Mouse (Mus musculus) mouse embryonic stem cell (cell line): ENCODE measurements around the gene Jun.

Experiments
- in situ Hi-C, 2 experiments: fragments of 300-500 bp; cut with MboI; formaldehyde crosslinking; loops; 1 replicate in 1 of 2; 3 replicates in 1 of 2; pipeline ENCODE4 v1.14.3; 2019 to 2020; ENCODE audit warnings: low sequenced_read_pairs in 2 of 2, low pct_unique_long_range_greater_than_20kb in 1 of 2, mixed read lengths in 1 of 2; ENCODE audit not compliant: unreplicated experiment in 1 of 2

Jun gene

DNA sequence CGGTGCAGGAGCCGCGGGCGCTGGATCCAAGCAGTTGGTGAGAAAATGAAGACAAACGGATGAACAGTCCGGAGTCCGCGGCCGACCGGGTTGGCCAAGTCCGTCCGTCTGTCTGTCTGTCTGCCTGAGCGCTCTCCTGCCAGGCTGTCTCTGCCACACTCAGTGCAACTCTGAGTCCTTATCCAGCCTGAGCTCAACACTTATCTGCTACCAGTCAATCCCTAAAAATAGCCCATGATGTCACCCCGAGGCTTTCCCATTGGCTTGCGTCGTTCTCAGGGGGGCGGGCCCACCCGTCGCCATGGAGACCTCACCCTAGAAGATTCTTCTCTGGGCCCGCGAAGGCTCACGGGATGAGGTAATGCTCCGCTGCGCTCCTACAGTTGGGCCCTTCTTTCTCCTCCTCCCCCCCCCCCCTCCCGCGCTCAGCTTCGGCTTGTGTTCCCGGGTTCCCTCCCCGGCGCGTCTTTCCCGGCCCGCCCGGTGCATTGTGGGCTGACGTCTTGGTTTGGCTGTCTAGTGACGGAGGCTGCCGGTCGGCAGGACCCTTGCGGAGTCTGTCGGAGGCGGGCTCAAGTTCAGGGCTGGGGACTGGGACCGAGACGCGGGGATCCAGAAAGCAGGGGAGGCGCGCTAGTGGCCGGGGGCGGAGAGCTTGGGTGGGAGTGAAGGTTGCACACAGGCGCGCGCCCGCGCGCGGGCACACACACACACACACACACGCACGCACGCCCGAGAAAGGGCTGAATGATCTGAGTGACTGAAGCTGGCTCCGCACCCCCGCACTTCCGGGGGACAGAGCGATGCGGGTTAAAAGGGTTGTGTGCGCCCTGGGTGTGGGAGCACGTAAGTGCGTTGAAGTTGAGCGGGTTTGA lies at the start of gene Jun:
TSS of gene Jun (minus strand) at position 198 of the 875 bp plus-strand sequence.
- in situ Hi-C loops = no loop called here

DNA sequence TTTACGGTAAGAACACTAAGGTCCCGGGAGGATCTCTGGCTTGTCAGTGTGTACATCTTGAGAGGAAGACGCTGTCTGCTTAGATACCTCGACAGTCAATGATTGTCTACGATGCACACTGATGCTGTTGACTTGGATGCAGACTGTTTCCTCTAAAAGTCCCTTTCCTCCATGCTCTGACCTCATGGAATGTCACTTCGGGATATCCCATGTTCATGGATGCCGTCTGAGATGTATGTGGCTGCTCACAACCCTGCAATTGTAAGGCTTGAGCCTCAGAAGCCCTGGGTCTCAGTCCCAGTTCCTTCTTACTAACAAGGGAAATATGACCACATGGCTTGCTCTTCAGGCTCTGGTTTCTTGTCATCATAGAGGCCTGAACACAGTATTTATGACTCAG lies 49.7 kb upstream of the Jun start:
- in situ Hi-C loops = no loop called here

DNA sequence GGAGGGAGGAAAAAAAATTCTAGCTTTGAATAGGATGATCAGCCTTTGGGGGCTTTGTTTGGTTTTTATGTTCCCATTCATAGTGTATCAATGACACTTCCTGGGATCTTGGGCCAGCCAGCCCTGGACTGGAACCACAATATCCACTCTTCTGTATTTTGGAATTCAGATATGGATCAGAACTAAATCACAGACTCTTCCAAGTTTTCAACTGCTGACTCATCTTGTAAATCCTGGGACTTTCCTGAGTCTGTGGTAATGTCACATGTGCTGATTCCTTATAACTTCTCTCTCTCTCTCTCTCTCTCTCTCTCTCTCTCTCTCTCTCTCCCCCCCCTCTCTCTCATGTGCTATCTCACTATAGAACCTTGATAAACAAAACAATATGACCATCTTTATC lies 48.7 kb upstream of the Jun start:
- in situ Hi-C loops = no loop called here

DNA sequence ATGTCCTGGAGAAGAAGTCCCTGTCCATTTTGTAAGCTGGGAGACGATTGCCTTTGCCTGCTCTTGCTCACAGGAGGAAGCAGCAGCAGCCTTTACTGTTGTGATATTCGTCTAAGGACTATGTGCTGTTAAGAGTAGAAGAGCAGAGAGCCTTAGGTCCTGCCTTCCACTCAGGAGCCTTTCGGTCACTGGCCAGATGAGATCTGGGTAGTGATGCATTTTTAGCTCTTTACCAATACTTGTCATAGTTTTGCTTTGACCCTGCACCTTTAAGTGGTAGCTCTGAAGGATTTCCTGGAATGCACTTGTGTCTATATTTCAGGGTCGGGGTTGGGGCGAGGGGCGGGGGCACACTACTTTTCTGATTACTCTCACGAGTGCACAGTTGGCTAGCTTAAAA lies 47.4 kb upstream of the Jun start:
- in situ Hi-C loops = no loop called here

DNA sequence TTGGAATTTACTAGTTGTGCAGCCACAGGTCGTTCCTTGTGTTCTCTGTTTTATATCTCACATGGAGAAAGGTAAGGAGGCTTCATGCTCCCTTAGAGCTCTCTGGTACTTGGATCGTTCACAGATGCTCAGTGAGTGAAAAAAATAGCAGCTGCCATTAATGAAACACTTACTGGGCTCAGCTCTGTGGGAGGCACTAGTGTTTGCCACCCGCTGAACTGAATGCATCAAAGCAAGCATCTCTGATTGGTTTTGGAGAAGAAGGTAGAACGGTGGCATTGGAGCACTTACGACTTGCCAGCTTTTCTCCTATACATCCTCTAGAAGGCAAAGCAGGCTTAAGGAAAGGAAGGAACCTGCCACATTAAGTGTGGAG lies 46.7 kb upstream of the Jun start:
- in situ Hi-C loops = no loop called here

DNA sequence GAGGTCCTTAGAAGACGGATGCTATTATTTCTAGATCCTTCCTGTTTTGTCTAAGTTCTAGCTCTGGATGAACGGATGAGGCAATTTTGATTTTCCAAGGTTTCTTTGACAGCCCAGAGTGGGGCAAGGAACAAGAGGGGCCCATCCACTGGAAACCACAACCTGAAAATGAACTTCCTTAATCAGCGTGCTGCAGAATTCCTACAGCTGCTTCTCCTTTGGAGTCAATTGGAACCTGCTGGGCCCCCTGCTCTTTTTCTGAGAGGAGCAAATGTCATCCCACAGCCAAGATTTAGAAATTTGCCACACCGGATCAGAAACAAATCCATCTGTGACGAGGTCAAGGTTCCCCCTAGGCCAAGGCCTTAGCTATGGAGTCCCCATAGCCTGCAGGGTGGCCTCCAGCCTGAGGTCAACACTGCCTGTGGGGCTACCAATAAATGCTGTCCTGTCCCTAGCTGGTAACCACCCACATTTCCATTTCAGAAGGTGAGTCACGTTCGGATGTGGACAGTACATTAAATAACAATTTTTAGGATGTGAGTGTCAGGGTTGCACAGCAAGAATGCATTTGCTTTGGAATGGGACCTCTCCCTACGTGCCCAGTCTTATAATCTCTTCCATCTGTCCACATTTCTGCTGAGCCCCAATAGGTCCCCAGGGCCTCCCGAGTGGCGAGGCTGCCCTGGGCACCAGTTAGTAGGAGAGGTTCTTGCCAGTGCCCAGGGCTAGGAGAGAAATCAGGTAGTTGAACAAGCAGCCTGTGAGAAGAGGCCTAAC lies 46.1 kb upstream of the Jun start:
- in situ Hi-C loops = no loop called here

DNA sequence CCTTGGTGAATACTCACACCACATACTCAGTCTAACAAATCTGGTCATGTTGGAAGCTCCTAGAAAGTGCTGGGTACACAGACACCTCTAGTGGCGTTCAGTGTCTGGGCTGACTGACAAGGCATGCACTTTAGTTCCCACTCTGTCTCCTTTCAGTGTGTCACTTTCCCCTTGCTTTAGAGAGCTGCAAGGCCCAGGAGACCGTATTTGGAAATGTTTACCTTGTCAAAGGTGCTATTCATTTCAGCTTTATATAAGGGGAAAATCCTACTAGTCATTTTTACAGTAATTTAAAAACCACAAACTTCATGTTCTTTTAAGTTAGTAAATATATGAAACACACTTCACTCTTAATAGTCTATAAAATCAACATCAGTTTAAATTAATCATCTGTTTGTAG lies 44.7 kb upstream of the Jun start:
- in situ Hi-C loops = no loop called here

DNA sequence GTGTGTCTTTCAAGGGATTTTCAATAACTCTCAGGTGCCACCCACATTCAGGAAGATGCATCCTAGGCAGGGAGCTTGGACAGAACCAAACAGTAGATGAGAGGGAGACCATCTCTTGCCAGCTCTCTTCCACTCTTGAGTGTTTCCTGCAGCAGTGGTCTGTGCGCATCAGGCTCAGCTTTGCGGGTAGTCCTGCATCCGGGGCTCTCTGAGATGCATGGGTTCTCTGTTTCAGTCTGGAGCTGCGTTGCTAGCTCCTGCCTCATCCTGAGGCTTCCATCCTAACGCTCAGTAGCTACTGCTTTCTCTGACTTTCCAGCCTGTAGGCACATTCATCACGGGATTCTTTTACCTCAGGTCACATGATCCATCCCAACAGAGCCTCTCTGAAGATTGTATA lies 43.9 kb upstream of the Jun start:
- in situ Hi-C loops = no loop called here

DNA sequence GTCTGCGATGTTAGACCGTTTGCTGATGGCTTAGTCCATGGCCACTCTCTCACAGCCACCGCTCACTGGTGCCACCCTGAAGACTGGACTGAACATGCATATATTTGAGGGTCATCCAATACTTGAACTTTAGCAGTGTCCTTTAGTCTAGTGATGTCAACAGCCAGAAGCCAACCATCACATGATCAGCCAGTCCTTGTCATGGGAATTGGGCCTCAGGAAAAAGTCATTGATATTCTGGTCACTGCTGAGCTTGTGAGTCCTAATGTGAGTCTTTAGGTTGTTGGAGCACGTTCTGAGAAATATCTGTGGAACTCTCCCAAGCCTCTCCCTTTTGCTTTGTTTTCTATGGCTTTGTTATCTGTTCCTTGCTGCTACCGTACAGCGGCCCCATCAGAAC lies 43.3 kb upstream of the Jun start:
- in situ Hi-C loops = no loop called here

DNA sequence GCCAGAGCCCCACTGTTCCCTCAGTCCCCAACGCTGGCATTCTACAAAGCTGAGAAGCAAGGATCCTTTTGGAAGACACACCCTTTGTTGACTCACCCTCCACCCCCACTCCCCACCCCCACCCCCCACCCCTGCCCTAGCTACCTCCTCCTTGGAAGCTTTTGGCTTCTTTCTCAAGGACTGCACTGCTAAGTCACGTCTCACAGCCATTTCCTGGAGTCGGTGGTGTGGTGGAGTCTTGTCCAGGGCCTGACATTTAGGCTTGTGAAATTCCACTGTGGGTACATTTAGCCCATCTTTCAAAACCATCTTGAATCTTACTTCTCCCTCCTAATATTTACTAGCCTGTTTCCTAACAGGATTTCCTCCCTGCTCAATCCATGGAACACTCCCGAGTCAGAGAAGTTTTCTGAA lies 42.7 kb upstream of the Jun start:
- in situ Hi-C loops = no loop called here

DNA sequence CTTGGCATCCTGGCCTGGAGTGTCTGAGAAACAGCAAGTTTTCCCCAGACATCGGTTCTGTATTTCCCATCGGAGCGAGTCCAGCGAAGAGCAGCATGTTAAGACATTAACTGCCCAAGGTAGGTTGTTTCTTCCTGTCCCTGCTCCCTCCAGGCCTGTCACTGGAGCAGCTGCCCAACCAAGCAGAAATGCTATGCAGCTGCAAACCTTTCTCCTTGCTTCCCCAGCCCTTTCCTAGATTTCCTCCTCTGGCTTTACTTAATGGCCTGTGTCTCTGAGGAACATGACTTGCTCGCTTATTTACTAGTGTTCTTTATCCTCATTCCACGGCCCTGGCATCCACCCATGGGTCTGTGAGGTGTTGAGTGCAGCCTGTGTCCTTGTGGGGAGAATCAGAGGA lies 41.6 kb upstream of the Jun start:
- in situ Hi-C loops = no loop called here

DNA sequence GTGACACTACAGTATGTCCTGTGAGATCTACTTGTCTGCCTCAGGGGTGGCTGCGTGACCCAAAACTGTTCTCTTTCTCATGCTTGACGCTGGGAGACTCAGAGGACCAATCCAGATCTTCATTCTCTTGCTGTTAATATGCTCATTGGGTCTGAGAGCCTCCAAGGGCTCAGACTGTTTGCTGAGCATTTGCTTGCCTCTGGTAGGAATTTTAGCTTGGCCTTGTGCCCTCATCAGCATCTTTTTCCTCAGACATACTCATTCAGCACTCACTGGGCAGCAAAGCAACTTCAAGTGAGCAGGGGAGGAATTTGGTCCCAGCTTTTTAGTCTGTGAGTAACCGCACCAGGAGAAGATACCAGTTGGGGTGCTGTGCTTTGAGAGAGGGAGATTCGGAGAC lies 40.5 kb upstream of the Jun start:
- in situ Hi-C loops = no loop called here

DNA sequence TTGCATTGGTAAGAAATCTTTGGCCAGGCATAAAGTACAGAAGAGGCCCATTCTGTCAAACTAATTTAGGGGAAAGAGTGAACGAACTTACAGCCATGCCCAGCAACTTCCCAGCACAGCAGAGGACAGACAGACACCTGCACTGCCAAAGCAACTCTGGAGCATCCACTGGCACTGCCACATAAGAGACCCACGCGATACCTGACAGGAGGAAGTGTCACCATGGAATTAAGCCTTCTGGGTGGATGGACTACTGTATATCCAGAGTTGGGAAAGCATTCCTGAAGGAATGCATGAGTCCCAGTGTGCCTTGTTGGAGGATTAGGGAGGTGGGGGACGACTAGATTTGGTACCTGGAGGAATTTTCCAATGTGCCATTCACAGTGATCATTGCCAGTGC lies 39.5 kb upstream of the Jun start:
- in situ Hi-C loops = no loop called here

DNA sequence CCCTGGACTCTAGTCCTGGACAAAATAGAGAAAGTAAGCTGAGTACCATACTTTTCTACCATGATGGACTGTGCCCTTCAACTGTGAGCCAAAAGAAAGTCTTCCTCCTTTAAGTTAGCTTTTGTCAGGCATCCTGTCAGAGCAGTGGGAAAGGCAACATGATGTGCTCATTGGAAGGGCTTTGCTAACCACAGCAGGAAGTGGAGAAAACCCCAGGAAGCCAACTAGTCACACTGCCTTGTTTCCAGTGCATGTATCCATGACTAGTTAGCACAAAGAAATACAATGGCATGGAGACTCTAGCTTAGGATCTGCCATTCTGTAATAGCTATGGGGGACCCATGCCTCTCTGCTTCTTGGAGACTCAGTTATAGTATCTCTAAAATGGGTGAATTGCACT lies 37.9 kb upstream of the Jun start:
- in situ Hi-C loops = no loop called here

DNA sequence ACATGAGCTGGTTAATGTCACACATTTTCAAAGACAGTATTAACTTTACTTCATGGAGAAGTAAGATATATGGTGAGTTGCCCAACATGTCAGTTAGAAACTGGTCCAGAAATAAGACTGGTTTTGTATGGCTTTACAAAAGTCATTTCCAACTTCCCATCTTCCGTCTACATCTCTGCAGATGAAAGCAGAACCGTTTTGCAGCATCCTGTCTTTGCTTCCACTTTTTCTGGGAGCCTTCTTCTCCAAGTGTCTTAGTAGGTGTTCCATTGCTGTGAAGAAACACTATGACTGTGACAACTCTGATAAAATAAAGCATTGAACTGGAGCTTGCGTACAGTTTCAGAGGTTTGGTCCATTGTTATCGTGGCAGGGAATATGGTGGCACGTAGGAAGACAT lies 37.0 kb upstream of the Jun start:
- in situ Hi-C loops = no loop called here

DNA sequence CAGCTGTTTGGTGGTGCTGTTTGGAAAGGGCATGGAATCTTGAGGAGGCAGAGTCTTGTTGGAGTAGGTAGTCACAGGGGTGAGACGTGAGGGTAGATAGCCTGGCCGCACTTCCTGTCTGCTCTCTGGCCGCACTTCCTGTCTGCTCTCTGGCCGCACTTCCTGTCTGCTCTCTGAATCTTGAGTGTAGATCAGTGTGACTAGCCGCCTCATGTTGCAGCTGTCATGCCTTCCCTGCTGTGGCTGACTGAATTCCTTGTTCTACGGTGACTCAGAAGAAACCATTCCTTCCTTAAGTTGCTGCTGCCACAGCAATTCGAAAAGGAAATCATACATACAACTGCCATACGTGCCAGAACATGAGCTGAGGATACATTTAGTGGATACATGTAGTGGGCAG lies 31.9 kb upstream of the Jun start:
- in situ Hi-C loops = no loop called here

DNA sequence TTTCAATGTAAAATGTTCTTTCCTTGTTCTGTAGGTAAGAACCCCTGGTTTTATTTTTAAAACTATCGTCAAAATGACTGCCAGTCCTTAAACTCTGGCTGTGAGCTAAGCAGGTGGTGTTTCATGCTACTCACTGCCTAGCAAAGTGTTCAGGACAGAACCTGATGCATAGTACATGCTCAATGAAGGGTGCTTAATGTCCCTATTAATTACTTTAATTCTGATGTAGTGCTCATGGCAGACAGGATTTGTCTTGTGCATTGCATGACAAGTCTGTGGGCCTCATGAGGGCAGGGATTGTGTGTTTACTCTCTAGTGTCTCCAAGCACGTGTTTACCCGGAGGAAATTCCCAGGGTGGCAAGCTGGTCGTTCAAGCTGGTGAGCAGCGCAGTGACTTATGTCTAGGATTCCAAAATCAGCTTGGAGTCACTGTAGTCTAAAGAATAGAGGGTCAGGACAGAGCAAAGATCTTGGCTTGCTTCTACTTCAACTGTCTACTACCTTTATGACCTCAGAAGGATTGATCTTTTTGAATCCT lies 31.2 kb upstream of the Jun start:
- in situ Hi-C loops = no loop called here

DNA sequence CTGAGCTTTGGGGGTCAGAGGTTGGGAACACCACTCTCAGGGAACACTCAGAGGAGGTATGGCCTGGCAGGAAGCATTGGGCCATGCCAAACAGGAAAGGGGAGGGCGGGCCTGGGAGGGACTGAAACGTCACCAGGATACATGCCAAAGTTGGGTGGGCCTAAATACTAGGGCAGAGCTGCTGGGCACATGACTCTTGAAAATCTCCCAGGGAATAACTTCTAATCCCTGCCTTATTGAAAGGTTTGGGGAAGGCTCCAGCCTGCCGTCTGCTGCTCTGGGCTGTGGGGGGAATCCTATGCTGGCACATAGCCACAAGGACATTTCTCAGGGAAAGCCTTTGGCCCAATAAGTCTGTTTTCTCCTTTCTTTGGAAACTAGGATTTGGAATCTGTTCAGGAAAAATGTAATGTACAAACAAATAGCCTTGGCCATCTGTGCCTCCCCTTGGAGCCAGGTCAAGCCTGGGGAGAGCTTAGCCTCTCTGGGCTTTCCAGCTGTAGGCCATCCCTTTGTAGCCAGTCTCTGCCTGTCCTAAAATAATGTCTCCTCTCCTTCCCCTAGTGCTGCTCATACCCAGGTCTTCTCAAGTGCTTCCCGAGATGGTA lies 30.6 kb upstream of the Jun start:
- in situ Hi-C loops = no loop called here

DNA sequence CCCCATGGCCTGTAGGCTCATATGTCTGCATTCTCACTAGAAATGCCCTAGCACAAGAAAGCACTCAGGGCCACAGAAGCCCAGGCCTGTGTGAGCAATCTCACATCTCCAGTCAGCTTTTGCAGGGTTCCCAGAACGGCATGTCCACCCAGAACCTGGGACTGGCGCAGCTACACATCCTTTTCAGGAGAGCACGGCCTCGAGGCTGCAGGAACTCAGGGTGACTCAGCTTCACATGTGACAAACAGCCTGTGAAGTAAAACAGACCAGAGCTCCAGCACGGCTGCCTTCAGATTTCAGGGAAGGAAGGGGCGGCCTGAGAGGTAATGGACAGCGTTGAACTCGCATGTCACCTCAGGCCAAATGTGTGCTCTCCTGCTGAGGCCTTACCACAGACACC lies 29.6 kb upstream of the Jun start:
- in situ Hi-C loops = no loop called here
